Mouse (Mus musculus): ENCODE measurements at regions not wholly inside any gene's neighbourhood (a gene's known extent, or its start where the extent isn't known, plus 50 kb on each side); places are given as distances from the start of the nearest gene placed in this dataset.

DNA sequence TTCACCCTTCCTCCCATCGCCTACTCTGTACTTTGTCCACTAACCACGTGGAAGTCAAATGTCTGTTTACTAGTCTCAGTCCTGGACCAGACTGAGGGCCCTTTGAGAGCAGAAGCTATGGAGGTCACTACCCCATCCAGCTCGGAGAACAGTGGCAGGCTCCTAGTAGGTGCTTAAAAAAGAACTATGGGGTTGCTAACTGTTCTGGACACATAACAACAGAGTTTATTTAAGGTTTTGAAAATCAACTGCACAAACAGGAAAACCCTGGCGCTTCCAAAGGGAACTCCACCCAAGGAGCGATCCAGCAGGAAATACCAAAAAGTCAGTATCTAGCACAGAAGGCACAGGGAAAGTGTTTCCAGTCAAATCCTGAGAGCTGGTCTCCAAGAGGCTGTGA is 75.5 kb upstream of the Klf9 start:
- Histone ChIP-seq H3K27me3 (no peaks in the 10 kb centered on the region), H3K4me2 (no peak overlapping the region), H3K4me1 (replicated peaks) (no peaks in the 10 kb centered on the region), H3K27ac (replicated peaks) (no peak overlapping the region), H3K9me3 (no peaks in the 10 kb centered on the region), H3K36me3 (no peaks in the 10 kb centered on the region), H3K4me3 (no peak overlapping the region), H3K9ac (no peak overlapping the region)
- ATAC-seq (ENCODE audit: low FRiP score, low read depth), result no peak
- WGBS, result 86% methylated on average over 5 of the region's 5 CpGs

DNA sequence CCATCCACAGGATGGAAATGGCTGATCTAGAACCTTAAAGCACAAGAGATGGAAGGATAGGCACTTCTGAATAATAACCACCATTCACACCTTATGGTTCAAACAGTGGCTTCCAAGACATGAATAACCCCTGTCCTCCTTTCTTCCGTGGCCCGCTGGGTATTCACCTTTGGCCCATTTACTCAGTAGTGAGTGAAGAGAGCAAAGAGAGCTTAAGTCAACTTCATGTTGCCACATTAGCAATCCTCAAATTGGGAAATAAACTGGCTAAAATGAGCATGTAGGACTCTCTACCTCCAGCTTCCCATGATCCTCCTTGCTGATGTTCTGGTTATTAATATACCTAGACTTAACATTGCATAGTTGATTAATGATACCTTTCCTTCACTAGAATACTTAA is 74.3 kb upstream of the Klf9 start:
- H3K9me3 ChIP-seq, result no peaks in the 10 kb centered on the region
- no peak overlapping the region for H3K9ac ChIP-seq
- H3K36me3 ChIP-seq, result no peaks in the 10 kb centered on the region
- no peak overlapping the region for H3K4me2 ChIP-seq
- WGBS, result 98% methylated on average over 2 of the region's 2 CpGs
- no peaks in the 10 kb centered on the region for H3K27me3 ChIP-seq
- ATAC-seq (ENCODE audit: low FRiP score, low read depth), result no peak
- no peak overlapping the region for H3K27ac ChIP-seq (replicated peaks)
- H3K4me3 ChIP-seq, result no peak overlapping the region
- H3K4me1 ChIP-seq (replicated peaks), result no peaks in the 10 kb centered on the region

DNA sequence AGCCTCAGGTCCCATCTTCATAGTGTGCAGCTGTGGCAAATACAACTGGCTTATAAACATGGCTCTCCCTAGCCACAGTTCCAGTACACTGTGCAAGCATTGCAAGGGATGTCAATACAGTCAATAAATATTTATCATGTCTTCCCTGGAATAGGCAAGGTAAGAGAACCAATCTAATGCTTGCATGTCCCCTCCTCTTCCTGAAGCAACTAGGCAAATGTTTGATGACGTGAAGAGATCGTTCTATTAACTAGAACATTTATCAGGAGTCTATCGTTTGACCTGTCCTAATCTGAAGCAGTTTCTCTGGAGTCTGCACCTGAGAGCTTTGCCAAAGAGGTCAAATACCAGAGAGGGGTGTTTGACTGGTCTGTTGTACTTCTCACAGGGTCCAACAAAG is 72.4 kb upstream of the Klf9 start:
- Histone ChIP-seq H3K9ac (no peak overlapping the region), H3K4me1 (replicated peaks) (no peaks in the 10 kb centered on the region), H3K4me3 (no peak overlapping the region), H3K9me3 (no peaks in the 10 kb centered on the region), H3K27ac (replicated peaks) (no peak overlapping the region), H3K4me2 (no peak overlapping the region), H3K36me3 (no peaks in the 10 kb centered on the region), H3K27me3 (no peaks in the 10 kb centered on the region)
- ATAC-seq (ENCODE audit: low FRiP score, low read depth), result no peak
- WGBS, result 93% methylated on average over 3 of the region's 3 CpGs

DNA sequence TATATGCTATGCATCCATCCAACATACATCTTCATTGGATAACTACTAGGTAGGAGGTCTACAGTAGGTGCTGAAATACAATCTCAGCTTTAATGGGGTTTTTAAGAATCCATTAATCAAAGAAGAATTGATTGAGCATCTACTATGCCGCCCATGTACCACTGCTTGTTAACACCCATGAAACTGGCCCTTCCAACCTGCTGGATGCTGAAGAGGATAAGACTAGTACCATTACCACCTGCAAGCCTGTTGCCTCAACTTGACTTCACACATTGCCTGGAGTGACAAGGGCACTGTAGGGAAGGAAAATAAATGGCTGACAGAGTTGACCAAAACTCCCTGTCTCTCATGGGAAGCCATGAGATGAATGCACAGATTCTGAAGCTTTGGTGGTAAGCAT is 71.4 kb upstream of the Klf9 start:
- Histone ChIP-seq H3K27ac (replicated peaks) (no peak overlapping the region), H3K9ac (no peak overlapping the region), H3K4me1 (replicated peaks) (no peaks in the 10 kb centered on the region), H3K9me3 (no peaks in the 10 kb centered on the region), H3K4me3 (no peak overlapping the region), H3K27me3 (no peaks in the 10 kb centered on the region), H3K36me3 (no peaks in the 10 kb centered on the region), H3K4me2 (no peak overlapping the region)
- 100% methylated on average over 1 of the region's 1 CpGs for WGBS
- no peak for ATAC-seq (ENCODE audit: low FRiP score, low read depth)

DNA sequence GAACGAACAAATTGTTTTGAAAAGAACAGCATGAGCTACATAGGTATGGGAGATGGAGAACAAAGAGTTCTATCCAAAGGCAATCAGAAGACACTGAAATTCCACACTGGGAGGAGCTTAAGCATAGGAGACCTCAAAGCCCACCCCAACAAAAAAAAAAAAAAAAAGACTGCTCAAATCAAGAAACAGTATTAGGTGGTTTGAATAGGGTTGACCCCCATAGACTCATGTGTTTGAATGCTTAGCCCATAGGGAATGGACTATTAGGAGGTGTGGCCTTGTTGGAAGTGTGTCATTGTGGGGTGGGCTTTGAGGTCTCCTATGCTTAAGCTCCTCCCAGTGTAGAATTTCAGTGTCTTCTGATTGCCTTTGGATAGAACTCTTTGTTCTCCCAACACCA is 70.0 kb upstream of the Klf9 start:
- no peaks in the 10 kb centered on the region for H3K4me1 ChIP-seq (replicated peaks)
- H3K27ac ChIP-seq (replicated peaks), result no peak overlapping the region
- H3K9ac ChIP-seq, result no peak overlapping the region
- no peak overlapping the region for H3K4me2 ChIP-seq
- no peak for ATAC-seq (ENCODE audit: low FRiP score, low read depth)
- no peaks in the 10 kb centered on the region for H3K36me3 ChIP-seq
- no peaks in the 10 kb centered on the region for H3K9me3 ChIP-seq
- 73% methylated on average over 1 of the region's 1 CpGs for WGBS
- H3K4me3 ChIP-seq, result no peak overlapping the region
- H3K27me3 ChIP-seq, result no peaks in the 10 kb centered on the region

DNA sequence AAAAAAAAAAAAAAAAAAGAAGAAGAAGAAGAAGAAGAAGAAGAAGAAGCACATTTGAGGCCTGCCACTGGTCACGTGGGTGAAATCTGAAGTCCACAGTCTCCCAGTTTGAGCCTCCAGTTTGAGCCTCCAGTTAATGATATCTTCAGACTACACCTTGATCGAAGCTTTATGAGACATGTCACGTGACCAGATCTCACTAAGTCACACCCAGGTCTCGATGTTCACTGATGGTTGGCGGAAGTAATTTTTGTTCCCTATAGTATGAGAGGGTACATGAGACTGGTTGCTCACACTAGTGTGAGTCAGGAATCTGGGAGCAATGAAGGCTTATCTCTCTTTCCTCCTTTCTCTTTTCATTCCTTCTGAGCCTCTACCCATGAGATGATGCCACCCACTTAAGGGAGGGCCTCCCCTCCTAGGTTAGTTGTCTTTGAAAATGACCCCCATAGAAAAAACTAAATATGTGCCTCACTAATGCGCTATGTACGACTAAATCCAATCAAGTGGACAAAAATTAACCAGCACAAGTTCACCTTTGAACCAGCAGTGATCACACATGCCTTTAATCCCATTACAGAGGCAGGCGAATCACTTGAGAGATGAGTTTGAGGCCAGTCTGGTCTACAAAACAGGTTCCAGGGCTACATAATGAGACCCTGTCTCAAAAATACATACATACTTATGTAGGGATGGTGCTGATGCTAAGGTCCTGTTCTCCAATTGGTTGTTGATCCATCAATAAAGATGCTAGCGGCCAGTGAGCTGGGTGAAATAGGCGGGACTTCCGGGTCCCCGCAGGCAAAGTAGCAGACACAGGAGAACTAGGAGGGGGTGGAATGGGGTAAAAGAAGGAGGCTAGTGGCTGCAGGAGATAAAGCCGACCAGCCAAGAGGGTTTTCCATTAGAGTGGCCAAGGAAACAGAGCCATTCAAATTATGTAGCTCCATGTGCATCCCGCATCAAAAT is 66.1 kb upstream of the Klf9 start:
- no peak overlapping the region for H3K4me2 ChIP-seq
- ATAC-seq (ENCODE audit: low FRiP score, low read depth), result no peak
- H3K4me3 ChIP-seq, result no peak overlapping the region
- no peak overlapping the region for H3K27ac ChIP-seq (replicated peaks)
- no peaks in the 10 kb centered on the region for H3K27me3 ChIP-seq
- no peaks in the 10 kb centered on the region for H3K9me3 ChIP-seq
- H3K4me1 ChIP-seq (replicated peaks), result no peaks in the 10 kb centered on the region
- 84% methylated on average over 14 of the region's 14 CpGs for WGBS
- H3K9ac ChIP-seq, result no peak overlapping the region
- no peaks in the 10 kb centered on the region for H3K36me3 ChIP-seq

DNA sequence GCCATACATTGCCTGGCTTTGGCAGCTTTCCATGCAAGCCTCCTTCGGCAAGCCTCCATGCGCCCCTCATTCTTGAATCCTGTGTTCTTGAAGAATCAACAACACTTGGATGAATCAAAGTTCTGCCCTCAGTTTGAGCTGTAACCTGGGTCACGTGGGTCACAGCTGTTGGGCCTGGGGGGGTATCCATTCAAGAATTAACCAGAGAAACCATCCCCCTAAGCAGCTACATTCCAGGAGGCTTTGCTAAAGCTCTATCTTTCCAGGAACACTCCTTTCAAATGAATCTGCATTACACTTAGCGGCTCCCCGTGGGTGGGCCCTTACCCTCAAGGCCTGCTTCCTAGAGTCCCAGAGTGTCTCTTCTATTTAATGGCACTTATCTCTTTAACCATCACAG is 65.2 kb upstream of the Klf9 start:
- H3K27me3 ChIP-seq, result no peaks in the 10 kb centered on the region
- H3K27ac ChIP-seq (replicated peaks), result no peak overlapping the region
- H3K9me3 ChIP-seq, result no peaks in the 10 kb centered on the region
- 42% methylated on average over 5 of the region's 5 CpGs for WGBS
- no peak overlapping the region for H3K9ac ChIP-seq
- H3K4me2 ChIP-seq, result no peak overlapping the region
- ATAC-seq (ENCODE audit: low FRiP score, low read depth), result no peak
- H3K4me1 ChIP-seq (replicated peaks), result no peaks in the 10 kb centered on the region
- H3K36me3 ChIP-seq, result no peaks in the 10 kb centered on the region
- H3K4me3 ChIP-seq, result no peak overlapping the region

DNA sequence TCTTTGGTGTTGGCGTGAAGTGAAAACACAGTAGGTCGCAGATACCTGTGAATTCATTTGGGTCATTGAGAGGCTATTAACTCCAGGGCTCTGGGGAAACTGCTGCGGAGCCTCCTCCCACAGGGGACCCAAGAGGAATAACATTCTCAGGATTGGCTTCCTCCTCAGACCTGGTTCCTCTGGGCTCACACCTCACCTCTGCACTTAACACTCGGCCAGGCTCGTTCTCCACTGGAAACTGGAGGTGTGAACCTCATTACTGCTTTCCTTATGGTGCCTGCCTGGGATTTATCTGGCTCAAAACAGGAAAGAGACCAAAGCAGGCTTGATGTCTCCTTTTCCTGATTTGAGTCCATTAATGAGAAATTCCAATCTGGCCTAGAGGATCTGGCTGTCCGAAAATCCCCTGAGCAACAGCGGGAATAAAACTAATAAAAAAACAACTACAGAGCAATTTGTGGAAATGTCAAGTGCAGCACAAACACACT is 55.8 kb upstream of the Klf9 start:
- 86% methylated on average over 7 of the region's 7 CpGs for WGBS
- Histone ChIP-seq H3K4me3 (no peak overlapping the region), H3K27ac (replicated peaks) (no peak overlapping the region), H3K4me1 (replicated peaks) (no peaks in the 10 kb centered on the region), H3K4me2 (no peak overlapping the region), H3K27me3 (no peaks in the 10 kb centered on the region), H3K9ac (no peak overlapping the region), H3K9me3 (no peaks in the 10 kb centered on the region), H3K36me3 (no peaks in the 10 kb centered on the region)
- ATAC-seq (ENCODE audit: low FRiP score, low read depth), result no peak

DNA sequence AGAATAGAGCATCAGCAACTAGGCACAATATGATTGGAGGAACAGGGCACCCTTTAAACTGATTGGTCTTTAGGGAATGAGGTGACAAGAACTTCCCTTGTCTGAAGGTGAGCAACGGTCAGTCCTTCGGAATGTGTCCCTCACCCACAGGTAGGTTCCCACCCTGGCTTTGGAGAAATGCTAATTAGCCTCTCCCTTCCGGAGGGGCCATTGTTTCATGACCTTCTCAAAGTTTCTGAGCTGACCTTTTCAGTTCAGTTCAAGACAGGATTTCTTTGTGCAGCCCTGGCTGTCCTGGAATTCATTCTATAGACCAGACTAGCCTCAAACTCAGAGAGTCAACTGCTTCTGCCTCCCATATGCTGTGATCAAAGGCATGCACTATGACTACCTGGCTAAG is 53.5 kb upstream of the Klf9 start:
- ATAC-seq (ENCODE audit: low FRiP score, low read depth), result no peak
- WGBS, result 80% methylated on average over 3 of the region's 3 CpGs
- no peak overlapping the region for H3K4me3 ChIP-seq

DNA sequence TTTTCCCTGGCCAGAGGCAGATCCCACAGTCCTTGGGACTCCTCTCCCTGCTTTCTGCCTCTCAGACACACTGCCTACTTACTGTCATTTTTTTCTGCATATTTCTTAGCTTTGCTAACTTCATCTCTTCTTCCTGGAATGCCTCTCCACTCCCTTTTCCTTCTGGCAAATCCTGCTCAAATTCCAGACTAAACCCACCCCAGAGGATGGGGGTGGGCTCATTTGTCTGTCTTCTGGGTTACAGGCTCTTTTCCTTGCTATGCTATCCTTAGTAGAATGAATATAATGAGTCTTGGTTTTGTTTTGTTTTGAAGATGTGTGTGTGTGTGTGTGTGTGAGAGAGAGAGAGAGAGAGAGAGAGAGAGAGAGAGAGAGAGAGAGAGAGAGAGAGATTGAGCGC is 51.9 kb upstream of the Klf9 start:
- WGBS, result 100% methylated on average over 1 of the region's 1 CpGs
- Histone ChIP-seq H3K4me2 (no peak overlapping the region), H3K9me3 (no peaks in the 10 kb centered on the region), H3K9ac (no peak overlapping the region), H3K27ac (replicated peaks) (no peak overlapping the region), H3K4me3 (no peak overlapping the region), H3K4me1 (replicated peaks) (no peaks in the 10 kb centered on the region), H3K27me3 (no peaks in the 10 kb centered on the region), H3K36me3 (no peaks in the 10 kb centered on the region)
- ATAC-seq (ENCODE audit: low FRiP score, low read depth), result no peak

More for the DNA sequence above, 53.5 kb upstream of the Klf9 start:
- Histone ChIP-seq H3K27ac (replicated peaks) (no peak overlapping the region), H3K4me1 (replicated peaks) (no peaks in the 10 kb centered on the region), H3K4me2 (no peak overlapping the region), H3K9ac (no peak overlapping the region), H3K9me3 (no peaks in the 10 kb centered on the region), H3K27me3 (no peaks in the 10 kb centered on the region), H3K36me3 (no peaks in the 10 kb centered on the region)

DNA sequence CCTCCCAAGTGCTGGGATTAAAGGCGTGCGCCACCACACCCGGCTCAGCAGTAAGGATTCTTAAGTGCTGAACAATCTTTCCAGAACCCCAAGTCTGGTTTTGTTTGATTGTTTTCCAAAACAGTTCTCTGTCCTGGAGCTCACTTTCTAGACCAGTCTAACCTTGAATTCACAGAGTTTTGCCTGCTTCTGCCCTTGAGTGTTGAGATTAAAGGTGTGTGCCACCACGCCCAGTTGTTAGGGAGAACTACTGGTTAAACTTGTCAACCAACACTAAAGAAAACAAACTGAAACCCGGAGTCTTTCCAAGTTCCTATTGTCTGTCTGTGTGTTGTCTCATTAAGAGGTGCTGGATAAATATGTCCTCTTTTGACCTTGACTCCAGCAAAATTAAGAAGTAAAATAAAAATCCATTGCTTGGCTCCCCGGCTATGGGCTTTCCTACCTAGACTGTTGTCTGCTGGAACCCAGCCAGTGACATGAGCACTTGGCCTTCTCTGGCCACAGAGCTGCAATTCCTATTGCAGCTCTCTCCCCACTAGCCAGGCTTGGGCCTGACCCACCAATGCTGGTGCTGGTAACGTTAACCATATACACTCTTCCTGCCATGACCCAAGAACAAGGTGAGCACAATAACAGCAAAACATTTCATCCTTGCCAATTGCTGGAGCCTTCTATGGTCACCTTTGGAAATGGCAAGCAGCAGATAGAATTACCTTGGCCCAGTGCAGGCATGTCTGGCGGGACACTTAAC is 51.1 kb upstream of the Klf9 start:
- H3K9ac ChIP-seq, result no peak overlapping the region
- H3K4me3 ChIP-seq, result no peak overlapping the region
- no peak overlapping the region for H3K4me2 ChIP-seq
- H3K4me1 ChIP-seq (replicated peaks), result no peaks in the 10 kb centered on the region
- H3K27me3 ChIP-seq, result no peaks in the 10 kb centered on the region
- no peak overlapping the region for H3K27ac ChIP-seq (replicated peaks)
- H3K36me3 ChIP-seq, result no peaks in the 10 kb centered on the region
- no peak for ATAC-seq (ENCODE audit: low FRiP score, low read depth)
- WGBS, result 92% methylated on average over 8 of the region's 8 CpGs
- H3K9me3 ChIP-seq, result no peaks in the 10 kb centered on the region
